Mouse (Mus musculus): Measurements from ENCODE around the gene Cemip. TPM values are rescaled to one million over a fixed set of nuclear protein-coding genes. Genes with fewer than 3 reads are reported as not detected.

Cemip gene
- polyA plus RNA-seq, 1 experiment from 2014 or later = 1.1 TPM

- Histone ChIP-seq H3K4me2 (ENCODE audit: low read depth, low read length) (no peak overlapping the region), H3K36me3 (ENCODE audit: control insufficient read depth, insufficient read depth, low read length) (no peaks in the 10 kb centered on the region), H3K27ac (ENCODE audit: low read depth, low read length) (no peak overlapping the region), H3K9ac (replicated peaks; ENCODE audit: low read depth, low read length) (no peak overlapping the region), H3K4me3 (ENCODE audit: low read depth, low read length) (no peak overlapping the region), H3K27me3 (ENCODE audit: control insufficient read depth, insufficient read depth, low read length) (no peaks in the 10 kb centered on the region), H3K4me1 (ENCODE audit: control insufficient read depth, insufficient read depth, low read length) (peaks cover 16% of the 10 kb centered on the region; the same call in 1 of the 2 replicates), H3K9me3 (ENCODE audit: control insufficient read depth, low read length) (no peaks in the 10 kb centered on the region)
- ATAC-seq (ENCODE audit: low read depth) = no peak; the same call in 1 of the 2 replicates
- WGBS = 33% methylated on average over 12 of the region's 12 CpGs
These were observed 33.2 kb upstream of the Cemip start for GRCm38 (mm10) chr7:84119216-84120105.

- no peak for ATAC-seq (ENCODE audit: low read depth)
- Histone ChIP-seq H3K36me3 (ENCODE audit: control insufficient read depth, insufficient read depth, low read length) (no peaks in the 10 kb centered on the region), H3K27ac (ENCODE audit: low read depth, low read length) (no peak overlapping the region), H3K4me3 (ENCODE audit: low read depth, low read length) (no peak overlapping the region), H3K4me1 (ENCODE audit: control insufficient read depth, insufficient read depth, low read length) (peaks cover 32% of the 10 kb centered on the region), H3K9me3 (ENCODE audit: control insufficient read depth, low read length) (no peaks in the 10 kb centered on the region), H3K27me3 (ENCODE audit: control insufficient read depth, insufficient read depth, low read length) (no peaks in the 10 kb centered on the region), H3K9ac (replicated peaks; ENCODE audit: low read depth, low read length) (no peak overlapping the region), H3K4me2 (ENCODE audit: low read depth, low read length) (no peak overlapping the region)
- WGBS = 91% methylated on average over 6 of the region's 6 CpGs
These were observed 31.3 kb upstream of the Cemip start for GRCm38 (mm10) chr7:84117543-84118122.

- Histone ChIP-seq H3K9me3 (ENCODE audit: control insufficient read depth, low read length) (no peaks in the 10 kb centered on the region), H3K9ac (replicated peaks; ENCODE audit: low read depth, low read length) (no peak overlapping the region), H3K27ac (ENCODE audit: low read depth, low read length) (no peak overlapping the region), H3K4me2 (ENCODE audit: low read depth, low read length) (no peak overlapping the region), H3K36me3 (ENCODE audit: control insufficient read depth, insufficient read depth, low read length) (no peaks in the 10 kb centered on the region), H3K4me3 (ENCODE audit: low read depth, low read length) (no peak overlapping the region), H3K4me1 (ENCODE audit: control insufficient read depth, insufficient read depth, low read length) (peaks cover 39% of the 10 kb centered on the region), H3K27me3 (ENCODE audit: control insufficient read depth, insufficient read depth, low read length) (no peaks in the 10 kb centered on the region)
- whole genome bisulfite sequencing = 86% methylated on average over 7 of the region's 7 CpGs
- no peak for ATAC-seq (ENCODE audit: low read depth)
These were observed 30.6 kb upstream of the Cemip start for GRCm38 (mm10) chr7:84116621-84117542.

- no peaks in the 10 kb centered on the region for H3K36me3 ChIP-seq (ENCODE audit: control insufficient read depth, insufficient read depth, low read length)
- no peaks in the 10 kb centered on the region for H3K27me3 ChIP-seq (ENCODE audit: control insufficient read depth, insufficient read depth, low read length)
- 74% methylated on average over 2 of the region's 2 CpGs for WGBS
- H3K27ac ChIP-seq (ENCODE audit: low read depth, low read length) = no peak overlapping the region
- peaks cover 43% of the 10 kb centered on the region for H3K4me1 ChIP-seq (ENCODE audit: control insufficient read depth, insufficient read depth, low read length)
- no peak overlapping the region for H3K4me3 ChIP-seq (ENCODE audit: low read depth, low read length)
- H3K4me2 ChIP-seq (ENCODE audit: low read depth, low read length) = no peak overlapping the region
- H3K9ac ChIP-seq (replicated peaks; ENCODE audit: low read depth, low read length) = no peak overlapping the region
- ATAC-seq (ENCODE audit: low read depth) = no peak
- no peaks in the 10 kb centered on the region for H3K9me3 ChIP-seq (ENCODE audit: control insufficient read depth, low read length)
These were observed 29.1 kb upstream of the Cemip start for GRCm38 (mm10) chr7:84115385-84115784.

GRCm38 (mm10) chr7:84114775-84115174, 28.5 kb upstream of the Cemip start:
- Histone ChIP-seq H3K27me3 (ENCODE audit: control insufficient read depth, insufficient read depth, low read length) (no peaks in the 10 kb centered on the region), H3K36me3 (ENCODE audit: control insufficient read depth, insufficient read depth, low read length) (peaks cover 5% of the 10 kb centered on the region; the same call in 1 of the 2 replicates), H3K9ac (replicated peaks; ENCODE audit: low read depth, low read length) (no peak overlapping the region), H3K4me3 (ENCODE audit: low read depth, low read length) (no peak overlapping the region), H3K4me1 (ENCODE audit: control insufficient read depth, insufficient read depth, low read length) (peaks cover 41% of the 10 kb centered on the region), H3K4me2 (ENCODE audit: low read depth, low read length) (no peak overlapping the region), H3K9me3 (ENCODE audit: control insufficient read depth, low read length) (no peaks in the 10 kb centered on the region), H3K27ac (ENCODE audit: low read depth, low read length) (no peak overlapping the region)
- WGBS = 68% methylated on average over 3 of the region's 3 CpGs
- ATAC-seq (ENCODE audit: low read depth) = no peak

- H3K4me3 ChIP-seq (ENCODE audit: low read depth, low read length) = no peak overlapping the region
- H3K9ac ChIP-seq (replicated peaks; ENCODE audit: low read depth, low read length) = no peak overlapping the region
- H3K9me3 ChIP-seq (ENCODE audit: control insufficient read depth, low read length) = no peaks in the 10 kb centered on the region
- H3K27me3 ChIP-seq (ENCODE audit: control insufficient read depth, insufficient read depth, low read length) = no peaks in the 10 kb centered on the region
- no peak overlapping the region for H3K4me2 ChIP-seq (ENCODE audit: low read depth, low read length)
- H3K4me1 ChIP-seq (ENCODE audit: control insufficient read depth, insufficient read depth, low read length) = peaks cover 31% of the 10 kb centered on the region
- peak; percentile 52; the same call in 1 of the 2 replicates for ATAC-seq (ENCODE audit: low read depth)
- peak overlapping the region; percentile 45; the same call in 1 of the 2 replicates for H3K27ac ChIP-seq (ENCODE audit: low read depth, low read length)
- WGBS = 46% methylated on average over 8 of the region's 8 CpGs
- peaks cover 8% of the 10 kb centered on the region; the same call in 1 of the 2 replicates for H3K36me3 ChIP-seq (ENCODE audit: control insufficient read depth, insufficient read depth, low read length)
These were observed 26.7 kb upstream of the Cemip start for GRCm38 (mm10) chr7:84113035-84113390.

GRCm38 (mm10) chr7:84112351-84113034, 26.2 kb upstream of the Cemip start:
- peak overlapping the region; percentile 45; the same call in 1 of the 2 replicates for H3K27ac ChIP-seq (ENCODE audit: low read depth, low read length)
- no peak overlapping the region for H3K4me3 ChIP-seq (ENCODE audit: low read depth, low read length)
- peaks cover 31% of the 10 kb centered on the region for H3K4me1 ChIP-seq (ENCODE audit: control insufficient read depth, insufficient read depth, low read length)
- no peak overlapping the region for H3K4me2 ChIP-seq (ENCODE audit: low read depth, low read length)
- no peaks in the 10 kb centered on the region for H3K27me3 ChIP-seq (ENCODE audit: control insufficient read depth, insufficient read depth, low read length)
- H3K36me3 ChIP-seq (ENCODE audit: control insufficient read depth, insufficient read depth, low read length) = peaks cover 8% of the 10 kb centered on the region; the same call in 1 of the 2 replicates
- WGBS = 35% methylated on average over 6 of the region's 6 CpGs
- no peaks in the 10 kb centered on the region for H3K9me3 ChIP-seq (ENCODE audit: control insufficient read depth, low read length)
- ATAC-seq (ENCODE audit: low read depth) = peak; percentile 35; the same call in 1 of the 2 replicates
- H3K9ac ChIP-seq (replicated peaks; ENCODE audit: low read depth, low read length) = no peak overlapping the region

GRCm38 (mm10) chr7:84111716-84112350, 25.5 kb upstream of the Cemip start:
- no peak overlapping the region; the same call in 1 of the 2 replicates for H3K27ac ChIP-seq (ENCODE audit: low read depth, low read length)
- peaks cover 8% of the 10 kb centered on the region; the same call in 1 of the 2 replicates for H3K36me3 ChIP-seq (ENCODE audit: control insufficient read depth, insufficient read depth, low read length)
- H3K9me3 ChIP-seq (ENCODE audit: control insufficient read depth, low read length) = no peaks in the 10 kb centered on the region
- no peak overlapping the region for H3K4me3 ChIP-seq (ENCODE audit: low read depth, low read length)
- WGBS = 46% methylated on average over 10 of the region's 10 CpGs
- peaks cover 31% of the 10 kb centered on the region for H3K4me1 ChIP-seq (ENCODE audit: control insufficient read depth, insufficient read depth, low read length)
- no peak overlapping the region for H3K9ac ChIP-seq (replicated peaks; ENCODE audit: low read depth, low read length)
- no peaks in the 10 kb centered on the region for H3K27me3 ChIP-seq (ENCODE audit: control insufficient read depth, insufficient read depth, low read length)
- 0 out of 2 replicates have a peak, but pooled peaks have one; percentile 13 for ATAC-seq (ENCODE audit: low read depth)
- no peak overlapping the region for H3K4me2 ChIP-seq (ENCODE audit: low read depth, low read length)

Measured in neural tube, embryonic 14.5 days (tissue).